Mouse (Mus musculus): ENCODE data around the gene Alpl. TPM values are rescaled to one million over a fixed set of nuclear protein-coding genes. Genes with fewer than 3 reads are reported as not detected.
A peak's percentile ranks its signal among the peaks of the same experiment; 100 is the strongest.

The Alpl gene
- total RNA-seq (2014; rRNA removed) (10.1 and 11.2 TPM in 2 replicates), polyA plus RNA-seq (2015; fragmentation: Nextera tagmentation; extraction: Ambion mirVana) (8.2 and 10.1 TPM in 2 replicates)

DNA sequence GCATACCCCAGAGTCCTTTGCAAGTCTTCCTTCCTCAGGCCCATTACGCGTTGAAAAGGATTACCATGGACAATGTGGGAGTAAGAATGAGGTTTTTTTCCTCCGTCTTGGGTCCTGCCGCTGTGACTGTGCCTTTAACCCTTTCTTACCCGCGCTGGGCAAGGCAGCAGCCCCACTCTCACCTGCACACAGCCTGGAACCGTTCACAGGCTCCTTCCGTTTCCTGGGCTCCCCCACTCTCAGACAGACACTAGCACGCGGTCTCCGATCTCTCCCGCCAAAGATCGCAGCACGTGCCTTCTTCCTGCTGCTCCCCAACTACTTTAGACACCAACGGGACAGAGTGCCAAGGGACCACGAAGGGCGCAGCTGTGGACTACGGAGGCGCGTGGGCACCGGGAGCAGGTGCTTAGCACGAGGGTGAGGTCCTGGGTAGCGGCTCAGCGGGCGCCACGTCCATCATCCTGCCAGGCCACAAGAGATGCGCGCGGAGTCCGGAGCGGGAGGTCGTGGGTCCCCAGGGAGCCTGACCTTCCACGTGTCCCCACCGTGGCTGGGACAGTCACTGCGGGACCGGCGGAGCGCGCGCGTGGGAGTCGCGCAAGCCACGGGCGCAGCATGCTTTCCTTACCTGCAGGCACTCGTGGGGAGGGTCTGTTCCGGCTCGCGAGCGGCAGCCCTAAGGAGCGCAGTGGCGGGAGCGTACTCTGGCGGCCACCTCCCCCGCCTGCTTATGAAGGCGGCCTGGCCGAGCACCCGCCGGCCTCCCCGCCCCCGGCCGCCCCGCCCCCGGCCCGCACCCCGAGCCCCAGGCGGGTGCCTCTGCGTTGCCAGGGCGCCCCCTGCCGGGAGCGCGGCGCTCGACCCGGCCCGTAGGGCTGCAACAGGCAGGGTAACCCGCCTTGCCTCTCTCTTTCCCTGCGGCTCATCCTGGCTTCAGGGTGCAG is at the start of gene Alpl:
Gene Alpl, minus strand, starts transcription at position 774 of the 947 bp plus-strand sequence.
- Histone ChIP-seq H3K9ac (peak within 1 kb of the TSS; percentile 25), H3K36me3 (ENCODE audit: insufficient read depth) (no peaks in the 10 kb centered on the region), H3K27ac (ENCODE audit: low read depth, low read length) (no peak within 1 kb of the TSS), H3K4me1 (ENCODE audit: insufficient read depth) (peaks cover 6% of the 10 kb centered on the region; the same call in 1 of the 2 replicates), H3K4me3 (ENCODE audit: low read depth, low read length) (peak within 1 kb of the TSS; percentile 38), H3K9me3 (ENCODE audit: low read length) (no peaks in the 10 kb centered on the region), H3K4me2 (ENCODE audit: low read depth) (peak within 1 kb of the TSS; percentile 78), H3K27me3 (ENCODE audit: insufficient read depth, low read length) (peaks cover 13% of the 10 kb centered on the region)
- DNase-seq: peak; percentile 72
- peak; percentile 85 for ATAC-seq
- TF ChIP-seq CTCF (IDR thresholded peaks at IDR 0.05; ENCODE audit: low read depth): peak; percentile 70
- under 1% methylated on average over 68 of the region's 78 CpGs for WGBS

DNA sequence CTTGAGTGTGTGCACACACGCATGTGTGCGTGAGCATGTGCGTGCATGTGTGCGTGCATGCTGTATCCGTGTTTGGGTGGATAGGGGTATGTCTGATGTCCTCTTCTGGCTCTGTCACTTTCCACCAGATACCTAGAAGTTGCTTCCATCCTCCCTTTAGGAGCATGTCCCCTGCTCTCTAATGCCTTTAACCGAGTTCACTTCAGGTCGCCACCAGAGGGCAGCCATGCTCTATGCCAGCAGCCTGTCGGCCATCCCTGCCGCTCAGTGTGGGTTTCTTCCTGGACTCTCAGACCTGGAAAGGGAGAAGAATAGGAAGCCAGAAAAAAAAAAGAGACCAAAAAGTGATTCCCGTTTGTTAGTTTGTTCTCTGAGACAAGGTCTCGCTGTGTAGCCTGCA is 48.5 kb upstream of the Alpl start:
- DNase-seq (peak; percentile 83), ATAC-seq (peak; percentile 45)
- no peaks in the 10 kb centered on the region for H3K36me3 ChIP-seq (ENCODE audit: insufficient read depth)

DNA sequence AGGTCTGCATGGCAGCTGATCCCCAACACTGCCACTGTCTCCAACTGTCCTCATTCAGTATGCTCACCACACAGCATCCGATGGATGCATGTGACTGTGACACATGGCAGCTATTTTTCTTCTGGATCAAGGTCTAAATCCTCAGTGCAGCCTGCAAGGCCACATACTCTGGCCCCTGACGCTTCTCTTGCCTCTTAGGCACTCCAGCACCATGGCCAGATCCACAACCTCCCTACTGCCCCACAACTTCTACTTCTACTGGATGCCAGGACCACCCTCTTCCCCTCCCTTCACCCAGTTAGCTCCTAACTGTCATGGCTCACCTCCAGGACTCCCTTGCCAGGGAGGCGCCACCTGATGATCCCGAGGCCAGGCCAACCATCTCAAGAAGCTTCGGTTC is 43.3 kb upstream of the Alpl start:
- no peaks in the 10 kb centered on the region for H3K9me3 ChIP-seq (ENCODE audit: low read length)
- H3K4me2 ChIP-seq (ENCODE audit: low read depth): no peak overlapping the region
- WGBS: 84% methylated on average over 5 of the region's 5 CpGs
- H3K9ac ChIP-seq: no peak overlapping the region
- H3K27me3 ChIP-seq (ENCODE audit: insufficient read depth, low read length): no peaks in the 10 kb centered on the region; the same call in 1 of the 2 replicates
- H3K27ac ChIP-seq (ENCODE audit: low read depth, low read length): no peak overlapping the region
- DNase-seq (no peak), ATAC-seq (no peak)
- H3K36me3 ChIP-seq (ENCODE audit: insufficient read depth): no peaks in the 10 kb centered on the region
- H3K4me1 ChIP-seq (ENCODE audit: insufficient read depth): no peaks in the 10 kb centered on the region
- TF ChIP-seq CTCF (IDR thresholded peaks at IDR 0.05; ENCODE audit: low read depth): no peak
- no peak overlapping the region for H3K4me3 ChIP-seq (ENCODE audit: low read depth, low read length)

More for the DNA sequence above, 48.5 kb upstream of the Alpl start:
- 21% methylated on average over 11 of the region's 11 CpGs for WGBS
- Histone ChIP-seq H3K9ac (no peak overlapping the region), H3K4me1 (ENCODE audit: insufficient read depth) (no peaks in the 10 kb centered on the region), H3K9me3 (ENCODE audit: low read length) (no peaks in the 10 kb centered on the region), H3K27me3 (ENCODE audit: insufficient read depth, low read length) (no peaks in the 10 kb centered on the region; the same call in 1 of the 2 replicates), H3K4me2 (ENCODE audit: low read depth) (no peak overlapping the region), H3K27ac (ENCODE audit: low read depth, low read length) (no peak overlapping the region), H3K4me3 (ENCODE audit: low read depth, low read length) (no peak overlapping the region)
- peak; percentile 96 for TF ChIP-seq CTCF (IDR thresholded peaks at IDR 0.05; ENCODE audit: low read depth)

DNA sequence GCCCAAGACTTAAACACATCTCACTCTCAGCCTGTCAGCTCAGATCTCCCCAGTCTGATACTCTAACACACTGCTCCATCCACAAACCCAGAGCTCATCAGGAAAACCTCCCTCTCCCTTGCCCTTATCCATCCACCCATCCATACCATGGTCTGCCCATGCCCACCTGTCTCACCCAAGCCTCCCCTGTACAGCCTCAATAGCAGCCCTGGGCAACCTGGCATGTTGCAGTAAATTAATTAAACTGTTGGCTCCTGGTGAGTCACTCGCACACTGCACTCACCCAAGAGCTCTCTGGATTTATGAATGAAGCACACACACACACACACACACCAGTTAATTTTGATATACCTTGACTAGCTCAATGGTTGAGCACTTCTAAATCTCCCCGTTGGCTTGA is 42.6 kb upstream of the Alpl start:
- no peak overlapping the region for H3K4me3 ChIP-seq (ENCODE audit: low read depth, low read length)
- H3K4me2 ChIP-seq (ENCODE audit: low read depth): no peak overlapping the region
- no peak for ATAC-seq
- DNase-seq: no peak
- no peaks in the 10 kb centered on the region; the same call in 1 of the 2 replicates for H3K27me3 ChIP-seq (ENCODE audit: insufficient read depth, low read length)
- H3K36me3 ChIP-seq (ENCODE audit: insufficient read depth): no peaks in the 10 kb centered on the region
- 92% methylated on average over 2 of the region's 2 CpGs for WGBS
- no peaks in the 10 kb centered on the region for H3K9me3 ChIP-seq (ENCODE audit: low read length)
- H3K9ac ChIP-seq: no peak overlapping the region
- no peak for TF ChIP-seq CTCF (IDR thresholded peaks at IDR 0.05; ENCODE audit: low read depth)
- no peaks in the 10 kb centered on the region for H3K4me1 ChIP-seq (ENCODE audit: insufficient read depth)
- no peak overlapping the region for H3K27ac ChIP-seq (ENCODE audit: low read depth, low read length)

DNA sequence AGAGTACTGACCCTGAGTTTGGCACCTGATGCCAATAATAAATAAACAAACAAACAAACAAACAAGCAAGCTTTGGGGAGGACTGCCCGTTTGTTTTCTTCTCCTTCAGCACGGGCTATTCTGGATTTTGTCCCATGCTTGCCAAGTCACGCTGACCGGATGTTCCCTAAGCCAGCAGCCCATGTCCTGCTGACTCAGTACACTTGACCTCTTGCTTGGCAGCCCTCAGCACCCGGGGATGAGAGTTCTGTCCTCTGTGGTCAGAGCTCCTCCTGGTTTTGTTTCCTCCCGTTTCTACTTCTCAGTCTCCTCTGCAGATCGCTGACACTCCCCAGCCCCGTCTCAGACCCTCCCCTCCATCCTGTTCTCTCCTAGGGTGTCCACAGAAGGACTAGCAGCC is 41.6 kb upstream of the Alpl start:
- H3K4me1 ChIP-seq (ENCODE audit: insufficient read depth): no peaks in the 10 kb centered on the region
- H3K4me3 ChIP-seq (ENCODE audit: low read depth, low read length): no peak overlapping the region
- no peak for TF ChIP-seq CTCF (IDR thresholded peaks at IDR 0.05; ENCODE audit: low read depth)
- no peaks in the 10 kb centered on the region for H3K36me3 ChIP-seq (ENCODE audit: insufficient read depth)
- no peak overlapping the region for H3K27ac ChIP-seq (ENCODE audit: low read depth, low read length)
- H3K4me2 ChIP-seq (ENCODE audit: low read depth): no peak overlapping the region
- no peaks in the 10 kb centered on the region; the same call in 1 of the 2 replicates for H3K27me3 ChIP-seq (ENCODE audit: insufficient read depth, low read length)
- DNase-seq: no peak
- no peak overlapping the region for H3K9ac ChIP-seq
- no peaks in the 10 kb centered on the region for H3K9me3 ChIP-seq (ENCODE audit: low read length)
- ATAC-seq: no peak
- whole genome bisulfite sequencing: 88% methylated on average over 8 of the region's 8 CpGs

DNA sequence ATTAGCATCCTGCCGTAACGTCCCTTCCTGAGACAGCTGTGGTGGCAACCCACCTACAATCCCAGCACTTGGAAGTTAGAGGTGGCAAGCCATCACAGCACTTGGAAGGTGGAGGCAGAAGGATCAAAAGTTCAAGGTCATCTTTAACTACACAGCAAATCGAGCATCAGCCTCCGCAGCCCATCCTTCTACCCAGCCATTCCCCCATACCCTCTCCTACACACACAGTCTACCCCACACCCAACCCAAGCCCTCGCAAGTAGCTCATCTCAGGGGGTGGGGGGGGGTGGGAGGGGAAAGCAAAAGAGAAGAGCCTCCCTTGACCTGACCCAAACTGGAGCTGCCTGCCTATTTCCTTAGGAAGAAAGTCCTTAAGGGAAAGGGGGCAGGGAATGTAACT is 40.6 kb upstream of the Alpl start:
- H3K9me3 ChIP-seq (ENCODE audit: low read length): no peaks in the 10 kb centered on the region
- no peak for DNase-seq
- no peak overlapping the region for H3K4me2 ChIP-seq (ENCODE audit: low read depth)
- H3K4me1 ChIP-seq (ENCODE audit: insufficient read depth): no peaks in the 10 kb centered on the region
- H3K27me3 ChIP-seq (ENCODE audit: insufficient read depth, low read length): no peaks in the 10 kb centered on the region; the same call in 1 of the 2 replicates
- TF ChIP-seq CTCF (IDR thresholded peaks at IDR 0.05; ENCODE audit: low read depth): no peak
- H3K9ac ChIP-seq: no peak overlapping the region
- ATAC-seq: no peak
- H3K36me3 ChIP-seq (ENCODE audit: insufficient read depth): no peaks in the 10 kb centered on the region
- 89% methylated on average over 5 of the region's 5 CpGs for WGBS
- H3K27ac ChIP-seq (ENCODE audit: low read depth, low read length): no peak overlapping the region
- no peak overlapping the region for H3K4me3 ChIP-seq (ENCODE audit: low read depth, low read length)
